Mouse (Mus musculus): ENCODE measurements around the gene Rbm39.

DNA sequence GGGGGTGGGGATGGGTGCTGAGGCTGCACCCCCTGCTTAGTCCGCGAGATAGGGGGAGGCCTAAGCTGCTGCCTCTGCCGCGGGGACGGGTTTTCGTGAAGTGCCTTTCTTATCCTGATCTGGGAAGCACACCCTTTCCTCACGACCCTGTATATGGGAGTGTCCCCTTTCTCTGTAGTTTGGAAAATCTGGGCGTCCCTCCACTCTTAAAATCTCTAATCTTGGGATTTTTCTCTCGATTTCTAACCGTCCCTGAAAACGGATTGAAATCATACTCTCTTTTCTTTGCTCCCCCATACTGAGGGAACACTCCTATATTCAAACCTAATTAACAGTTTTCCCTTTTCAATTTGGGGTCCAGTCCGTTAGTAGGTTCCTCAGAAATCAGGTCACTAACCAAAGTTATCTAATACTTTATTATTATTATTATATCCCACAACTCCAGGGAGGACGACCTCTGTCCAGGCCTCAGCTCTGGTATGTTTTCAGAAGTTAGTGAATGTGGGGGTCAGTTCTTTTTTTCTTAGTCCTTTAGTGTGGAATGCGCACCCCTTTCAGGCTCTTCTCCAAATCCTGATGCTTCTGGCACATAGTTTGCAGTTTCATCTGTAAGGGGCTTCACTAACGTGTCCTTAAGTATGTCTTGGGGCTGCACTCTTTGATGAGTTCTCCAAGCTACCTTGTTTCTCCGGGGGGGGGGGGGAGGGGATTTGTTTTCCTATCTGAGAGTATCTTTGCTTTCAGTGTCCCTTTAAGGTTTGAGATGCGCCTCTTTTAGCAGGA is 17.3 kb upstream of the Rbm39 start:
- TF ChIP-seq USF1 (IDR thresholded peaks at IDR 0.05; ENCODE audit: low read depth, low read length) (no peak), POLR2A (IDR thresholded peaks at IDR 0.05; ENCODE audit: control insufficient read depth in 1 of 2, insufficient read depth in 1 of 2, low read depth in 1 of 2, low read length in 2 of 2, poor library complexity in 1 of 2) (no peak), MEF2A (IDR thresholded peaks at IDR 0.05; ENCODE audit: extremely low read depth, insufficient replicate concordance, low read depth, low read length, poor library complexity, severe bottlenecking) (no peak), CTCF (IDR thresholded peaks at IDR 0.05 in 2 of 3, conservative IDR thresholded peaks at IDR 0.05 in 1 of 3; ENCODE audit: control insufficient read depth in 1 of 3, insufficient read depth in 1 of 3, low read depth in 2 of 3, low read length in 3 of 3, poor library complexity in 1 of 3, severe bottlenecking in 1 of 3) (no peak), CHD1 (IDR thresholded peaks at IDR 0.05; ENCODE audit: low read depth, low read length) (0 out of 2 replicates have a peak, but pooled peaks have one; percentile 69), GABPA (IDR thresholded peaks at IDR 0.05; ENCODE audit: low read depth, low read length) (no peak), MAX (IDR thresholded peaks at IDR 0.05; ENCODE audit: low read length) (no peak), E2F4 (IDR thresholded peaks at IDR 0.05; ENCODE audit: borderline replicate concordance, low read depth, low read length) (no peak)
